In genomic region chr19:10847311-10848087, GRCm38 (mm10) we compare ENCODE assay signal across 15 mouse cellular contexts. TPM values are rescaled to one million over a fixed set of nuclear protein-coding genes. Genes with fewer than 3 reads are reported as not detected.
A peak's percentile ranks its signal among the peaks of the same experiment; 100 is the strongest.
DNase-seq lines count a peak whose midpoint lies in the region; ATAC-seq and TF ChIP-seq lines count a peak whose summit lies in the region.
"Had no signal": no experiment of that assay in that cellular context is flagged by ENCODE, and none has a peak within 500 bp of the region (broad histone marks: within the 10 kb centered on the region; RNA-seq: fewer than 3 reads in every experiment).

No protein-coding gene starts in this region.

- DNase-seq in cerebellum, adult 11-12 months: peak; percentile 28
- no peak for DNase-seq in cerebellum, adult 11 months
- DNase-seq in hindbrain, postnatal 0 days (ENCODE audit: low spot score): peak; percentile 45
- DNase-seq in hindbrain, embryonic 11.5 days (ENCODE audit: low spot score): no peak
- DNase-seq in ovary, postnatal 36 days (ENCODE audit: low spot score): peak; percentile 49
- no peak for DNase-seq in ovary, postnatal 10 days (ENCODE audit: low spot score)
- peak; percentile 50 for DNase-seq in retina, embryonic 14.5 days (ENCODE audit: low spot score)
- DNase-seq in layer of hippocampus, postnatal 14 days (ENCODE audit: low spot score in 2 of 2): no peak
- DNase-seq: cerebellum, adult 8-10 months; liver, embryonic 13.5 days; thymus, adult 18-20 months had no signal

- H3K4me3 ChIP-seq in hindbrain, postnatal 0 days (ENCODE audit: low read length): no peak overlapping the region
- H3K4me3 ChIP-seq in hindbrain, embryonic 11.5 days (ENCODE audit: low read depth, low read length): no peak overlapping the region
- H3K4me3 ChIP-seq: liver, embryonic 13.5 days; midbrain, embryonic 15.5 days had no signal

- no peaks in the 10 kb centered on the region for H3K9me3 ChIP-seq in hindbrain, postnatal 0 days (ENCODE audit: low read length)
- H3K9me3 ChIP-seq in hindbrain, embryonic 11.5 days (ENCODE audit: control insufficient read depth, low read length): no peaks in the 10 kb centered on the region
- H3K9me3 ChIP-seq: liver, embryonic 13.5 days; midbrain, embryonic 15.5 days had no signal

- no peak overlapping the region for H3K4me2 ChIP-seq in hindbrain, postnatal 0 days (ENCODE audit: low read depth, low read length)
- no peak overlapping the region for H3K4me2 ChIP-seq in hindbrain, embryonic 11.5 days (replicated peaks; ENCODE audit: low read depth, low read length)
- H3K4me2 ChIP-seq: liver, embryonic 13.5 days; midbrain, embryonic 15.5 days had no signal

- H3K4me1 ChIP-seq in hindbrain, postnatal 0 days (ENCODE audit: insufficient read depth, low read length): 0 out of 2 replicates have a peak, but pooled peaks cover 7% of the 10 kb centered on the region
- no peaks in the 10 kb centered on the region for H3K4me1 ChIP-seq in hindbrain, embryonic 11.5 days (replicated peaks; ENCODE audit: control insufficient read depth, insufficient read depth, low read length)
- H3K4me1 ChIP-seq: liver, embryonic 13.5 days; midbrain, embryonic 15.5 days had no signal

- ATAC-seq in hindbrain, postnatal 0 days: 0 out of 2 replicates have a peak, but pooled peaks have one; percentile 21
- ATAC-seq in hindbrain, embryonic 11.5 days (ENCODE audit: low FRiP score): no peak
- ATAC-seq: intestine, embryonic 16.5 days; midbrain, embryonic 15.5 days had no signal

- TF ChIP-seq CTCF in hindbrain, postnatal 0 days (IDR thresholded peaks at IDR 0.05; ENCODE audit: low read depth): no peak

- H3K27ac ChIP-seq in hindbrain, postnatal 0 days: no peak overlapping the region
- no peak overlapping the region for H3K27ac ChIP-seq in hindbrain, embryonic 11.5 days (ENCODE audit: low read depth, low read length)
- H3K27ac ChIP-seq: liver, embryonic 13.5 days; midbrain, embryonic 15.5 days had no signal

- 21% methylated on average over 3 of the region's 3 CpGs for WGBS in hindbrain, postnatal 0 days
- 49% methylated on average over 3 of the region's 3 CpGs for WGBS in hindbrain, embryonic 11.5 days

- H3K9ac ChIP-seq in hindbrain, postnatal 0 days (replicated peaks; ENCODE audit: low read length): no peak overlapping the region
- no peak overlapping the region for H3K9ac ChIP-seq in hindbrain, embryonic 11.5 days (ENCODE audit: low read depth, low read length)
- H3K9ac ChIP-seq: liver, embryonic 13.5 days; midbrain, embryonic 15.5 days had no signal

- H3K36me3 ChIP-seq in hindbrain, postnatal 0 days (ENCODE audit: insufficient read depth, low read length): no peaks in the 10 kb centered on the region
- H3K36me3 ChIP-seq in hindbrain, embryonic 11.5 days (ENCODE audit: control insufficient read depth, insufficient read depth, low read length): no peaks in the 10 kb centered on the region
- H3K36me3 ChIP-seq: liver, embryonic 13.5 days; midbrain, embryonic 15.5 days had no signal

- no peaks in the 10 kb centered on the region for H3K27me3 ChIP-seq in hindbrain, postnatal 0 days (ENCODE audit: insufficient read depth, low read length)
- H3K27me3 ChIP-seq in hindbrain, embryonic 11.5 days (ENCODE audit: control insufficient read depth, insufficient read depth, low read length): peaks cover 2% of the 10 kb centered on the region
- H3K27me3 ChIP-seq: midbrain, embryonic 15.5 days had no signal

RNA-seq across cellular contexts. Expression of gene Slc15a3, which starts 8.0 kb away (rescaled TPM):
- total RNA-seq in hindbrain, postnatal 0 days (2014; rRNA removed): 1.5 and 1.9 TPM in 2 replicates
- 0.21 and 0.78 TPM in 2 replicates for polyA plus RNA-seq in hindbrain, postnatal 0 days (2015; fragmentation: Nextera tagmentation; extraction: Ambion mirVana)
- 0.13 and 0.37 TPM in 2 replicates for polyA plus RNA-seq in hindbrain, embryonic 11.5 days (2014; fragmentation: Nextera tagmentation; extraction: Ambion mirVana)
- total RNA-seq in layer of hippocampus, postnatal 14 days (2021): 1 to 10 TPM; 1.8 to 3.0 TPM

RNA-seq across cellular contexts. Expression of gene Cd6, which starts 17.6 kb away (rescaled TPM):
- not detected in 2 replicates for total RNA-seq in hindbrain, postnatal 0 days (2014; rRNA removed)
- 0.08 TPM in 1 of 2 replicates, not detected in the other for polyA plus RNA-seq in hindbrain, postnatal 0 days (2015; fragmentation: Nextera tagmentation; extraction: Ambion mirVana)
- not detected in 2 replicates for polyA plus RNA-seq in hindbrain, embryonic 11.5 days (2014; fragmentation: Nextera tagmentation; extraction: Ambion mirVana)
- under 1 TPM; 0.14 to 0.41 TPM for total RNA-seq in layer of hippocampus, postnatal 14 days (2021)
- polyA plus RNA-seq: embryonic facial prominence, embryonic 14.5 days; heart, embryonic 14.5 days had no signal

RNA-seq across cellular contexts. Expression of gene Tmem132a, which starts 22.2 kb away (rescaled TPM):
- total RNA-seq in hindbrain, postnatal 0 days (2014; rRNA removed): 358 and 359 TPM in 2 replicates
- 131 and 141 TPM in 2 replicates for polyA plus RNA-seq in hindbrain, postnatal 0 days (2015; fragmentation: Nextera tagmentation; extraction: Ambion mirVana)
- polyA plus RNA-seq in hindbrain, embryonic 11.5 days (2014; fragmentation: Nextera tagmentation; extraction: Ambion mirVana): 56.2 and 61.3 TPM in 2 replicates
- total RNA-seq in layer of hippocampus, postnatal 14 days (2021): 100 to 1,000 TPM; 221 to 224 TPM

RNA-seq across cellular contexts. Expression of gene Tmem109, which starts 34.3 kb away (rescaled TPM):
- 25.3 and 27.9 TPM in 2 replicates for total RNA-seq in hindbrain, postnatal 0 days (2014; rRNA removed)
- polyA plus RNA-seq in hindbrain, postnatal 0 days (2015; fragmentation: Nextera tagmentation; extraction: Ambion mirVana): 35.1 and 37.4 TPM in 2 replicates
- polyA plus RNA-seq in hindbrain, embryonic 11.5 days (2014; fragmentation: Nextera tagmentation; extraction: Ambion mirVana): 44.1 and 44.9 TPM in 2 replicates
- total RNA-seq in layer of hippocampus, postnatal 14 days (2021): 10 to 100 TPM; 33.2 to 40.9 TPM

RNA-seq across cellular contexts. Expression of gene Prpf19, which starts 47.5 kb away (rescaled TPM):
- 351 and 368 TPM in 2 replicates for total RNA-seq in hindbrain, postnatal 0 days (2014; rRNA removed)
- 37.5 and 40.3 TPM in 2 replicates for polyA plus RNA-seq in hindbrain, postnatal 0 days (2015; fragmentation: Nextera tagmentation; extraction: Ambion mirVana)
- 50.4 and 58.6 TPM in 2 replicates for polyA plus RNA-seq in hindbrain, embryonic 11.5 days (2014; fragmentation: Nextera tagmentation; extraction: Ambion mirVana)
- total RNA-seq in layer of hippocampus, postnatal 14 days (2021): 100 to 1,000 TPM; 198 to 203 TPM

Comparison
In these comparisons a context has a peak if more than half of its experiments do, and no peak if none do; other contexts are left out.
1. DNase-seq: peak in cerebellum, adult 11-12 months (single experiment), hindbrain, postnatal 0 days (single experiment), ovary, postnatal 36 days (single experiment) and retina, embryonic 14.5 days (single experiment); none in cerebellum, adult 11 months (single experiment), hindbrain, embryonic 11.5 days (single experiment), ovary, postnatal 10 days (single experiment) and layer of hippocampus, postnatal 14 days (0 of 2).